Comparison of ENCODE assay signal across 22 mouse cellular contexts in genomic region chr12:117361826-117362225, GRCm38 (mm10).
DNase-seq lines count a peak whose midpoint lies in the region; ATAC-seq and TF ChIP-seq lines count a peak whose summit lies in the region.
"Had no signal": no experiment of that assay in that cellular context is flagged by ENCODE, and none has a peak within 500 bp of the region (broad histone marks: within the 10 kb centered on the region; RNA-seq: fewer than 3 reads in every experiment).

No protein-coding gene starts in this region.

- no peak overlapping the region for H3K4me3 ChIP-seq in hindbrain, embryonic 12.5 days
- H3K4me3 ChIP-seq in hindbrain, embryonic 11.5 days (ENCODE audit: low read depth, low read length), result no peak overlapping the region
- no peak overlapping the region for H3K4me3 ChIP-seq in midbrain, embryonic 14.5 days (replicated peaks; ENCODE audit: low read depth, low read length)
- H3K4me3 ChIP-seq: embryonic facial prominence, embryonic 15.5 days; erythroblast, embryonic 14.5 days; forebrain, embryonic 10.5 days; forebrain, embryonic 15.5 days; heart, adult 2 months; heart, embryonic 13.5 days had no signal

- TF ChIP-seq POLR2A in brain, embryonic 14.5 days (IDR thresholded peaks at IDR 0.05; ENCODE audit: borderline replicate concordance, extremely low read depth, insufficient read depth, insufficient read length, poor library complexity, severe bottlenecking), result no peak

- 0 out of 2 replicates have a peak, but pooled peaks cover 4% of the 10 kb centered on the region for H3K4me1 ChIP-seq in hindbrain, embryonic 12.5 days
- H3K4me1 ChIP-seq in hindbrain, embryonic 11.5 days (replicated peaks; ENCODE audit: control insufficient read depth, insufficient read depth, low read length), result no peaks in the 10 kb centered on the region
- peaks cover 9% of the 10 kb centered on the region; the same call in 1 of the 2 replicates for H3K4me1 ChIP-seq in midbrain, embryonic 14.5 days (ENCODE audit: control insufficient read depth, insufficient read depth, low read length)
- H3K4me1 ChIP-seq: embryonic facial prominence, embryonic 15.5 days; heart, embryonic 13.5 days had no signal

- ATAC-seq in hindbrain, embryonic 12.5 days (ENCODE audit: low FRiP score), result no peak
- ATAC-seq in hindbrain, embryonic 11.5 days (ENCODE audit: low FRiP score), result no peak
- no peak for ATAC-seq in midbrain, embryonic 14.5 days (ENCODE audit: low FRiP score, low TSS enrichment)
- ATAC-seq: intestine, embryonic 16.5 days had no signal

- H3K27me3 ChIP-seq in hindbrain, embryonic 12.5 days, result no peaks in the 10 kb centered on the region
- no peaks in the 10 kb centered on the region for H3K27me3 ChIP-seq in hindbrain, embryonic 11.5 days (ENCODE audit: control insufficient read depth, insufficient read depth, low read length)
- H3K27me3 ChIP-seq in midbrain, embryonic 14.5 days (ENCODE audit: control insufficient read depth, insufficient read depth, low read length), result no peaks in the 10 kb centered on the region
- H3K27me3 ChIP-seq: embryonic facial prominence, embryonic 15.5 days had no signal

- TF ChIP-seq CTCF in brain, embryonic 14.5 days (IDR thresholded peaks at IDR 0.05; ENCODE audit: borderline replicate concordance, extremely low read depth, insufficient read depth, insufficient read length), result no peak

- WGBS in hindbrain, embryonic 12.5 days, result 86% methylated on average over 7 of the region's 7 CpGs
- WGBS in hindbrain, embryonic 11.5 days, result 93% methylated on average over 7 of the region's 7 CpGs
- 79% methylated on average over 7 of the region's 7 CpGs for WGBS in midbrain, embryonic 14.5 days

- no peaks in the 10 kb centered on the region for H3K9me3 ChIP-seq in hindbrain, embryonic 12.5 days (replicated peaks)
- no peaks in the 10 kb centered on the region for H3K9me3 ChIP-seq in hindbrain, embryonic 11.5 days (ENCODE audit: control insufficient read depth, low read length)
- no peaks in the 10 kb centered on the region for H3K9me3 ChIP-seq in midbrain, embryonic 14.5 days (ENCODE audit: control insufficient read depth, low read length)
- H3K9me3 ChIP-seq: embryonic facial prominence, embryonic 15.5 days; forebrain, embryonic 10.5 days; forebrain, embryonic 15.5 days; heart, embryonic 13.5 days had no signal

- H3K9ac ChIP-seq in hindbrain, embryonic 12.5 days, result no peak overlapping the region
- H3K9ac ChIP-seq in hindbrain, embryonic 11.5 days (ENCODE audit: low read depth, low read length), result no peak overlapping the region
- H3K9ac ChIP-seq in midbrain, embryonic 14.5 days (replicated peaks; ENCODE audit: low read length), result no peak overlapping the region
- H3K9ac ChIP-seq: embryonic facial prominence, embryonic 15.5 days; forebrain, embryonic 15.5 days; heart, embryonic 13.5 days; hindbrain, embryonic 14.5 days had no signal

- H3K27ac ChIP-seq in hindbrain, embryonic 12.5 days, result peak overlapping the region; percentile 5; the same call in 1 of the 2 replicates
- no peak overlapping the region for H3K27ac ChIP-seq in hindbrain, embryonic 11.5 days (ENCODE audit: low read depth, low read length)
- no peak overlapping the region for H3K27ac ChIP-seq in midbrain, embryonic 14.5 days (replicated peaks; ENCODE audit: low read depth, low read length)
- H3K27ac ChIP-seq: embryonic facial prominence, embryonic 15.5 days; forebrain, embryonic 10.5 days; forebrain, embryonic 15.5 days; heart, adult 2 months; heart, embryonic 13.5 days; hindbrain, embryonic 14.5 days had no signal

- no peaks in the 10 kb centered on the region for H3K36me3 ChIP-seq in hindbrain, embryonic 12.5 days
- no peaks in the 10 kb centered on the region for H3K36me3 ChIP-seq in hindbrain, embryonic 11.5 days (ENCODE audit: control insufficient read depth, insufficient read depth, low read length)
- H3K36me3 ChIP-seq in midbrain, embryonic 14.5 days (ENCODE audit: control insufficient read depth, insufficient read depth, low read length), result no peaks in the 10 kb centered on the region
- H3K36me3 ChIP-seq: embryonic facial prominence, embryonic 15.5 days; forebrain, embryonic 10.5 days; forebrain, embryonic 15.5 days; heart, embryonic 13.5 days had no signal

- peak; percentile 43 for DNase-seq in adrenal gland, postnatal 14 days
- no peak for DNase-seq in adrenal gland, adult 18-20 months (ENCODE audit: low spot score in 2 of 2)
- no peak for DNase-seq in hindbrain, embryonic 11.5 days (ENCODE audit: low spot score)
- DNase-seq in brain, embryonic 14.5 days (ENCODE audit: low read depth), result peak; percentile 56
- DNase-seq in midbrain, embryonic 14.5 days, result peak; percentile 45
- no peak for DNase-seq in lung, postnatal 4 days
- DNase-seq: cerebellum, adult 11 months; cerebellum, adult 8-10 months; cerebellum, postnatal 14 days; embryo, embryonic 11 days; gastrocnemius, postnatal 10 days; heart, adult 2 months; heart, postnatal 4 days; kidney, adult 8-10 months had no signal

- H3K4me2 ChIP-seq in hindbrain, embryonic 12.5 days (replicated peaks), result no peak overlapping the region
- H3K4me2 ChIP-seq in hindbrain, embryonic 11.5 days (replicated peaks; ENCODE audit: low read depth, low read length), result no peak overlapping the region
- H3K4me2 ChIP-seq in midbrain, embryonic 14.5 days (ENCODE audit: low read length), result no peak overlapping the region
- H3K4me2 ChIP-seq: embryonic facial prominence, embryonic 15.5 days; forebrain, embryonic 15.5 days; heart, embryonic 13.5 days; hindbrain, embryonic 14.5 days had no signal

Comparison
In these comparisons a context has a peak if more than half of its experiments do, and no peak if none do; other contexts are left out.
1. DNase-seq: peak in adrenal gland, postnatal 14 days (single experiment), brain, embryonic 14.5 days (single experiment) and midbrain, embryonic 14.5 days (single experiment); none in adrenal gland, adult 18-20 months (0 of 2), hindbrain, embryonic 11.5 days (single experiment) and lung, postnatal 4 days (0 of 2).